Mouse (Mus musculus): ENCODE data around the gene Tmprss6. TPM values are rescaled to one million over a fixed set of nuclear protein-coding genes. Genes with fewer than 3 reads are reported as not detected.
A peak's percentile ranks its signal among the peaks of the same experiment; 100 is the strongest.

Tmprss6 gene
- polyA plus RNA-seq (2015; fragmentation: Nextera tagmentation; extraction: Ambion mirVana) = 1.8 TPM in 2 replicates

- no peaks in the 10 kb centered on the region for H3K9me3 ChIP-seq (replicated peaks; ENCODE audit: control insufficient read depth, low read length)
- no peak within 1 kb of the TSS for H3K9ac ChIP-seq (ENCODE audit: low read length)
- H3K36me3 ChIP-seq (ENCODE audit: control insufficient read depth, insufficient read depth, low read length) = no peaks in the 10 kb centered on the region
- H3K4me1 ChIP-seq (ENCODE audit: control insufficient read depth, insufficient read depth, low read length) = 0 out of 2 replicates have a peak, but pooled peaks cover 3% of the 10 kb centered on the region
- no peak within 1 kb of the TSS for H3K4me3 ChIP-seq (replicated peaks; ENCODE audit: low read length)
- no peak for ATAC-seq (ENCODE audit: insufficient read depth, low FRiP score)
- WGBS = 76% methylated on average over 7 of the region's 7 CpGs
- no peaks in the 10 kb centered on the region for H3K27me3 ChIP-seq (ENCODE audit: control insufficient read depth, insufficient read depth, low read length)
- no peak within 1 kb of the TSS for H3K27ac ChIP-seq (ENCODE audit: low read length)
- no peak within 1 kb of the TSS for H3K4me2 ChIP-seq (ENCODE audit: low read depth, low read length)
Measured at GRCm38 (mm10) chr15:78468379-78468937, at the start of gene Tmprss6. TSS of gene Tmprss6 (minus strand) at chr15:78468634.

DNA sequence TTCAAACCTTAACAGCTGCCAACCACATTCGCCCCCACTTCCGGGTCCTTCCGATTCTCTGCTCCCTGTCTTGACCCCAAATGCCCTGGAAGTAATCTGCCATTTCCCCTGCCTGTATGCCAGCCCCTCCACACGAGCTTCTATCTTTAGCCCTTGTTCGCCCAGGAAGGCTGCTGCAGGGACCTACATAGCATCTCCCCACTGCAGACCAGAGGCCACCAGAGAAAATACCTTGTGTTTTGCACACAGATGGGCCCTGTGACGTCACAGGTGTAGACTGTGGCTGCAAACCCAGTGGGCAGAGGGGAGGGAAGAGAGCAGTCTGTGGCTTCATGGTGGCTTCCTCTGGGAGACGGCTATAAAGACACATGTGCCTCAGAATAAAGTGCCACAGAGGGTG lies 49.8 kb upstream of the Tmprss6 start:
- H3K27me3 ChIP-seq (ENCODE audit: control insufficient read depth, insufficient read depth, low read length) = no peaks in the 10 kb centered on the region
- no peak for ATAC-seq (ENCODE audit: insufficient read depth, low FRiP score)
- no peak overlapping the region for H3K9ac ChIP-seq (ENCODE audit: low read length)
- no peak overlapping the region for H3K4me3 ChIP-seq (replicated peaks; ENCODE audit: low read length)
- 0 out of 2 replicates have a peak, but pooled peaks cover 3% of the 10 kb centered on the region for H3K4me1 ChIP-seq (ENCODE audit: control insufficient read depth, insufficient read depth, low read length)
- 61% methylated on average over 7 of the region's 7 CpGs for WGBS
- H3K4me2 ChIP-seq (ENCODE audit: low read depth, low read length) = no peak overlapping the region
- H3K27ac ChIP-seq (ENCODE audit: low read length) = no peak overlapping the region
- no peaks in the 10 kb centered on the region for H3K36me3 ChIP-seq (ENCODE audit: control insufficient read depth, insufficient read depth, low read length)
- H3K9me3 ChIP-seq (replicated peaks; ENCODE audit: control insufficient read depth, low read length) = no peaks in the 10 kb centered on the region

DNA sequence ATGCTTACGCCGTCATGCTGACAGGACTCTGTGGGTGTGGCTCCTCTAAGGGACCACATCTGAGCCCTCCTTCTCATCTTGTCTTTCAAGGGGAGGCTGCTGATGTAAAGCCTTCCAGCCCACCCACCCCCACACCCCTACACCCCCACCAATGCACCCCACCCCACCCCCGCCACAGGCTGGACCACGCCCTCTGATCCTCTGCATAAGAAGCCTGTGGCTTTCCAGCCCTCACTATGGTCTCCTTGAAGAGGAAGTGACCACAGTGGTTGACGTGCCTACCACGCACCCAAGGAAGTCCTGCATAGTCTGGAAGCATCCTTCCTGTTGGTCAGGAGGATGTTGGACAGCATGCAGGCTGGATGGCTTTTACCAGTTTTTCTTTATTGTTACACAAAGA lies 47.3 kb upstream of the Tmprss6 start:
- Histone ChIP-seq H3K9ac (ENCODE audit: low read length) (no peak overlapping the region), H3K27me3 (ENCODE audit: control insufficient read depth, insufficient read depth, low read length) (no peaks in the 10 kb centered on the region), H3K4me2 (ENCODE audit: low read depth, low read length) (no peak overlapping the region), H3K36me3 (ENCODE audit: control insufficient read depth, insufficient read depth, low read length) (no peaks in the 10 kb centered on the region), H3K4me3 (replicated peaks; ENCODE audit: low read length) (no peak overlapping the region), H3K27ac (ENCODE audit: low read length) (no peak overlapping the region), H3K9me3 (replicated peaks; ENCODE audit: control insufficient read depth, low read length) (no peaks in the 10 kb centered on the region), H3K4me1 (ENCODE audit: control insufficient read depth, insufficient read depth, low read length) (0 out of 2 replicates have a peak, but pooled peaks cover 3% of the 10 kb centered on the region)
- no peak for ATAC-seq (ENCODE audit: insufficient read depth, low FRiP score)
- 70% methylated on average over 6 of the region's 6 CpGs for WGBS

- H3K9me3 ChIP-seq (replicated peaks; ENCODE audit: control insufficient read depth, low read length) = no peaks in the 10 kb centered on the region
- peak; percentile 42; the same call in 1 of the 2 replicates for ATAC-seq (ENCODE audit: insufficient read depth, low FRiP score)
Measured at GRCm38 (mm10) chr15:78514393-78515146, 46.1 kb upstream of the Tmprss6 start.

GRCm38 (mm10) chr15:78513019-78513418 lies 44.6 kb upstream of the Tmprss6 start:
- no peak overlapping the region for H3K9ac ChIP-seq (ENCODE audit: low read length)
- ATAC-seq (ENCODE audit: insufficient read depth, low FRiP score) = no peak

More at GRCm38 (mm10) chr15:78514393-78515146, 46.1 kb upstream of the Tmprss6 start:
- no peaks in the 10 kb centered on the region for H3K36me3 ChIP-seq (ENCODE audit: control insufficient read depth, insufficient read depth, low read length)
- H3K4me2 ChIP-seq (ENCODE audit: low read depth, low read length) = no peak overlapping the region
- H3K27ac ChIP-seq (ENCODE audit: low read length) = no peak overlapping the region
- peak overlapping the region; percentile 36; the same call in 1 of the 2 replicates for H3K9ac ChIP-seq (ENCODE audit: low read length)
- H3K4me3 ChIP-seq (replicated peaks; ENCODE audit: low read length) = no peak overlapping the region
- peaks cover 10% of the 10 kb centered on the region; the same call in 1 of the 2 replicates for H3K4me1 ChIP-seq (ENCODE audit: control insufficient read depth, insufficient read depth, low read length)
- WGBS = 24% methylated on average over 7 of the region's 7 CpGs
- H3K27me3 ChIP-seq (ENCODE audit: control insufficient read depth, insufficient read depth, low read length) = no peaks in the 10 kb centered on the region

GRCm38 (mm10) chr15:78511951-78512350 lies 43.5 kb upstream of the Tmprss6 start:
- no peak overlapping the region for H3K27ac ChIP-seq (ENCODE audit: low read length)
- 61% methylated on average over 7 of the region's 7 CpGs for WGBS
- no peaks in the 10 kb centered on the region for H3K27me3 ChIP-seq (ENCODE audit: control insufficient read depth, insufficient read depth, low read length)
- H3K4me3 ChIP-seq (replicated peaks; ENCODE audit: low read length) = no peak overlapping the region
- H3K4me2 ChIP-seq (ENCODE audit: low read depth, low read length) = no peak overlapping the region
- peaks cover 10% of the 10 kb centered on the region; the same call in 1 of the 2 replicates for H3K4me1 ChIP-seq (ENCODE audit: control insufficient read depth, insufficient read depth, low read length)
- H3K36me3 ChIP-seq (ENCODE audit: control insufficient read depth, insufficient read depth, low read length) = no peaks in the 10 kb centered on the region
- peak overlapping the region; percentile 25; the same call in 1 of the 2 replicates for H3K9ac ChIP-seq (ENCODE audit: low read length)
- no peaks in the 10 kb centered on the region for H3K9me3 ChIP-seq (replicated peaks; ENCODE audit: control insufficient read depth, low read length)
- no peak for ATAC-seq (ENCODE audit: insufficient read depth, low FRiP score)

More at GRCm38 (mm10) chr15:78513019-78513418, 44.6 kb upstream of the Tmprss6 start:
- peaks cover 10% of the 10 kb centered on the region; the same call in 1 of the 2 replicates for H3K4me1 ChIP-seq (ENCODE audit: control insufficient read depth, insufficient read depth, low read length)
- H3K27ac ChIP-seq (ENCODE audit: low read length) = no peak overlapping the region
- no peaks in the 10 kb centered on the region for H3K9me3 ChIP-seq (replicated peaks; ENCODE audit: control insufficient read depth, low read length)
- H3K36me3 ChIP-seq (ENCODE audit: control insufficient read depth, insufficient read depth, low read length) = no peaks in the 10 kb centered on the region
- H3K4me3 ChIP-seq (replicated peaks; ENCODE audit: low read length) = no peak overlapping the region
- H3K27me3 ChIP-seq (ENCODE audit: control insufficient read depth, insufficient read depth, low read length) = no peaks in the 10 kb centered on the region
- 76% methylated on average over 14 of the region's 14 CpGs for WGBS
- no peak overlapping the region for H3K4me2 ChIP-seq (ENCODE audit: low read depth, low read length)

DNA sequence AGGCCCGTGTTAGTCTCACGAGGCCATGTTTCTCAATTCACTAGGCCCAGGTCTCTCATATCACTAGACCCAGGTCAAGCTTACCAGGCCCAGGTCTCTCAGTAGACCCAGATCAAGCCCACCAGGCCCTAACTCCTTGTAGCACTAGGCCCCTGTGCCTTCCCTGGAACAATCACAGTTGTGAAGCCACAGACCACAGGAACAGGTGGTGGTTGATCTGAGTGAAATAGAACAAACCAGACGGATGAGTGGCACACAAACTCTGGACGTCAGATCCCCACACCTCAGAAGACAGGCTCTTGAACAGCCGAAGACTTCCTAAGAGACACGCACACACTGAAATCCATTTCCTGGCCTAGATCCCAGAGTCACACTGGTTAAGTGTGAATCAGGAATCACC lies 42.3 kb upstream of the Tmprss6 start:
- H3K4me1 ChIP-seq (ENCODE audit: control insufficient read depth, insufficient read depth, low read length) = peaks cover 7% of the 10 kb centered on the region; the same call in 1 of the 2 replicates
- H3K27ac ChIP-seq (ENCODE audit: low read length) = no peak overlapping the region
- no peak overlapping the region for H3K9ac ChIP-seq (ENCODE audit: low read length)
- 86% methylated on average over 6 of the region's 6 CpGs for WGBS
- no peaks in the 10 kb centered on the region for H3K9me3 ChIP-seq (replicated peaks; ENCODE audit: control insufficient read depth, low read length)
- no peaks in the 10 kb centered on the region for H3K36me3 ChIP-seq (ENCODE audit: control insufficient read depth, insufficient read depth, low read length)
- H3K4me2 ChIP-seq (ENCODE audit: low read depth, low read length) = no peak overlapping the region
- no peaks in the 10 kb centered on the region for H3K27me3 ChIP-seq (ENCODE audit: control insufficient read depth, insufficient read depth, low read length)
- H3K4me3 ChIP-seq (replicated peaks; ENCODE audit: low read length) = no peak overlapping the region
- ATAC-seq (ENCODE audit: insufficient read depth, low FRiP score) = no peak

DNA sequence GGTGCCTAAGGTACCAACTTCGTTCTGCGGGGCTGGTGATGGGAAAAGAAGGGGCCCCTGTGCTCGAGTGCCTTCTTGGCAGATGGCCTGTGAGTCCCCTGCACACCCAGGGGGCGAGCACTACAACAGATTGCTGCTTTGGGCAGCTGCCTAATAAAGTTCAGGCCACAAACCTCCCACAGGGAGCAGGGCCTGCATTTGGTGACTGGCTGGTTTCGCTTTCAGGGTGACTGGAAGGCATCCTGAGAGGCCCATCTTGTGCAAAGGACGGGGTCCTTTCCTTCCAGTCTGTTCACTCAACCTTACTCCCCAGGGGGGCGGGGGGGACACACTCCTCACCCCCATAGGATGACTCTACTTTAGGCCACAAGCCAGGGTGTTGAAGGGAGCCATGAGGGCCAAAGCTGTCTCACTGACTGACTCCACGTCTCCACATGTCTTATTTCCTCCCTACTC lies 41.7 kb upstream of the Tmprss6 start:
- Histone ChIP-seq H3K36me3 (ENCODE audit: control insufficient read depth, insufficient read depth, low read length) (no peaks in the 10 kb centered on the region), H3K4me2 (ENCODE audit: low read depth, low read length) (no peak overlapping the region), H3K4me1 (ENCODE audit: control insufficient read depth, insufficient read depth, low read length) (peaks cover 7% of the 10 kb centered on the region; the same call in 1 of the 2 replicates), H3K27ac (ENCODE audit: low read length) (no peak overlapping the region), H3K27me3 (ENCODE audit: control insufficient read depth, insufficient read depth, low read length) (no peaks in the 10 kb centered on the region), H3K9ac (ENCODE audit: low read length) (peak overlapping the region; percentile 14; the same call in 1 of the 2 replicates), H3K9me3 (replicated peaks; ENCODE audit: control insufficient read depth, low read length) (no peaks in the 10 kb centered on the region), H3K4me3 (replicated peaks; ENCODE audit: low read length) (no peak overlapping the region)
- no peak for ATAC-seq (ENCODE audit: insufficient read depth, low FRiP score)
- 67% methylated on average over 8 of the region's 8 CpGs for WGBS

GRCm38 (mm10) chr15:78509297-78509899 lies 41.0 kb upstream of the Tmprss6 start:
- H3K9ac ChIP-seq (ENCODE audit: low read length) = no peak overlapping the region
- no peak for ATAC-seq (ENCODE audit: insufficient read depth, low FRiP score)
- 46% methylated on average over 12 of the region's 12 CpGs for WGBS

More at GRCm38 (mm10) chr15:78509297-78509899, 41.0 kb upstream of the Tmprss6 start:
- Histone ChIP-seq H3K36me3 (ENCODE audit: control insufficient read depth, insufficient read depth, low read length) (no peaks in the 10 kb centered on the region), H3K27ac (ENCODE audit: low read length) (no peak overlapping the region), H3K9me3 (replicated peaks; ENCODE audit: control insufficient read depth, low read length) (no peaks in the 10 kb centered on the region), H3K27me3 (ENCODE audit: control insufficient read depth, insufficient read depth, low read length) (no peaks in the 10 kb centered on the region), H3K4me3 (replicated peaks; ENCODE audit: low read length) (no peak overlapping the region), H3K4me2 (ENCODE audit: low read depth, low read length) (no peak overlapping the region), H3K4me1 (ENCODE audit: control insufficient read depth, insufficient read depth, low read length) (peaks cover 7% of the 10 kb centered on the region; the same call in 1 of the 2 replicates)
